Mouse (Mus musculus) adrenal gland, postnatal 4 days (tissue): ENCODE measurements around the gene Enpp5. TPM values are rescaled to one million over a fixed set of nuclear protein-coding genes. Genes with fewer than 3 reads are reported as not detected.

ENCODE experiments used
- DNase-seq, 2 experiments: peaks; one replicate each; pipeline ENCODE4 v3.0.0; 2021 to 2022; ENCODE audit warnings: low spot score in 2 of 2, mixed read lengths in 2 of 2
- long read RNA-seq, 2 experiments: library from polyadenylated mRNA; stranded (forward); transcript quantifications; one replicate each; pipeline ENCODE4 v2.0.0; 2021
- total RNA-seq, 2 experiments: library from RNA; stranded (reverse); gene quantifications; 2 replicates each; pipeline ENCODE4 v1.2.3; 2021

Enpp5 gene
- 10 to 100 TPM; 35.8 to 37.7 TPM for total RNA-seq
- long read RNA-seq, experiment 1, transcript Enpp5-201 (4 exons, 2,534 nt) = major isoform, 13 of 25 reads
- long read RNA-seq, experiment 1, partial matches to known transcripts = 6 of 25 reads
- long read RNA-seq, experiment 1, other reads (novel, unspliced or antisense) = 4 of 25 reads
- long read RNA-seq, experiment 2, transcript Enpp5-201 (4 exons, 2,534 nt) = major isoform, 18 of 48 reads
- long read RNA-seq, experiment 2, transcript Enpp5-203 (4 exons, 2,490 nt) = minor isoform, 14 of 48 reads
- long read RNA-seq, experiment 2, partial matches to known transcripts = 13 of 48 reads
- long read RNA-seq, experiment 2, other reads (novel, unspliced or antisense) = 3 of 48 reads

GRCm38 (mm10) chr17:44078631-44079350 is at the start of gene Enpp5:
TSS of gene Enpp5 (plus strand) at chr17:44078813.
- DNase-seq = peak; percentile 65

GRCm38 (mm10) chr17:44029616-44030015 is 49.0 kb upstream of the Enpp5 start:
- no peak for DNase-seq

GRCm38 (mm10) chr17:44030776-44031587 is 47.6 kb upstream of the Enpp5 start:
- DNase-seq = no peak

GRCm38 (mm10) chr17:44035005-44035404 is 43.6 kb upstream of the Enpp5 start:
- no peak for DNase-seq

- DNase-seq = no peak
These were observed 40.0 kb upstream of the Enpp5 start for GRCm38 (mm10) chr17:44038656-44039055.

GRCm38 (mm10) chr17:44040449-44040848 is 38.2 kb upstream of the Enpp5 start:
- DNase-seq = no peak

GRCm38 (mm10) chr17:44042301-44042700 is 36.3 kb upstream of the Enpp5 start:
- DNase-seq = no peak

GRCm38 (mm10) chr17:44042861-44043260 is 35.8 kb upstream of the Enpp5 start:
- DNase-seq = no peak

GRCm38 (mm10) chr17:44053427-44053826 is 25.2 kb upstream of the Enpp5 start:
- DNase-seq = no peak

GRCm38 (mm10) chr17:44057123-44057522 is 21.5 kb upstream of the Enpp5 start:
- DNase-seq = no peak

GRCm38 (mm10) chr17:44058145-44058544 is 20.5 kb upstream of the Enpp5 start:
- DNase-seq = no peak

GRCm38 (mm10) chr17:44060781-44061180 is 17.8 kb upstream of the Enpp5 start:
- no peak for DNase-seq

GRCm38 (mm10) chr17:44061289-44061890 is 17.2 kb upstream of the Enpp5 start:
- no peak for DNase-seq

GRCm38 (mm10) chr17:44068876-44069275 is 9.7 kb upstream of the Enpp5 start:
- DNase-seq = no peak

GRCm38 (mm10) chr17:44071680-44072079 is 6.9 kb upstream of the Enpp5 start:
- DNase-seq = no peak

GRCm38 (mm10) chr17:44075601-44076000 is 3.0 kb upstream of the Enpp5 start:
- DNase-seq = no peak

GRCm38 (mm10) chr17:44076051-44076680 is 2.4 kb upstream of the Enpp5 start:
- DNase-seq = no peak

GRCm38 (mm10) chr17:44077146-44077842 is 1.3 kb upstream of the Enpp5 start:
- no peak for DNase-seq

- no peak for DNase-seq
These were observed 811 bp upstream of the Enpp5 start for GRCm38 (mm10) chr17:44077843-44078160.

GRCm38 (mm10) chr17:44083156-44083555 is 4.5 kb downstream of the Enpp5 start:
- no peak for DNase-seq
